Mouse (Mus musculus) myocyte (in vitro differentiated cells): ENCODE measurements around the gene Duxbl2. TPM values are rescaled to one million over a fixed set of nuclear protein-coding genes. Genes with fewer than 3 reads are reported as not detected.
"Not testable (repeated sequence)": the region's sequence is repeated elsewhere in the genome, so short reads cannot be mapped to it uniquely, and the experiment has no call there.

Experiments
- H3K27me3 ChIP-seq: one replicate; pipeline ENCODE4 v1.6.1; 2011; ENCODE audit not compliant: control insufficient read depth, insufficient read depth, insufficient read length
- H3K36me3 ChIP-seq: one replicate; pipeline ENCODE4 v1.6.1; 2011; ENCODE audit not compliant: control insufficient read depth, insufficient read depth
- H3K4me2 ChIP-seq: one replicate; pipeline ENCODE4 v1.6.1; 2011; ENCODE audit warnings: low read depth, control low read depth
- H3K4me3 ChIP-seq: one replicate; pipeline ENCODE4 v1.5.1; 2011; ENCODE audit warnings: mild to moderate bottlenecking, control low read depth, moderate library complexity
- H3K79me2 ChIP-seq: one replicate; pipeline ENCODE4 v1.6.1; 2011; ENCODE audit not compliant: control insufficient read depth, insufficient read depth
- H3ac ChIP-seq: one replicate; pipeline ENCODE4 v1.6.1; 2011; ENCODE audit not compliant: control insufficient read depth, insufficient read length
- polyA plus RNA-seq: library from polyadenylated mRNA; unstranded; fragments of >200 nt; fragmentation: generic; extraction: Trizol; gene quantifications from one replicate; pipeline ENCODE4 v1.2.1, GENCODE M21; 2012; ENCODE audit warnings: missing spikeins

Duxbl2 gene
- polyA plus RNA-seq, 1 experiment: 0.22 TPM

DNA sequence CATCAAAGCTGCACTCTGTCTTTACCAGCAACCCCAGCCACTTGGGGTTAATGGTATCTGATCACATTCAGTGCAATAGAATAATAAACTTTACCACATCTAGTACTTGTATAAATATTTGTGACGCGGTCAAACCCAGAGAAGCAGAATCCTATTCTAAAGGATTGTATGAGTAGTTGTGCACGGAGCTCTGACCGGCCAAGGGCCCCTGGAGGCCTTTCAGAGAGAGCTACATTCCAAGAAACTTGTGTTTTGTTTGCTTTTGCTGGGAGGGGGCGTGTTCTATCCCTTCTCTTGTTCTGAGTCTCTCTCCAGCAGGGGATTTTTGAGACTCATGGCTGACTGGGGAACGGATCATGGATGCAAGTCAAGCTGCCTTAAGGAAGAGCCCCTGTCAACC is 56.9 kb downstream of the Duxbl2 start:
- H3ac ChIP-seq, H3K79me2 ChIP-seq, H3K27me3 ChIP-seq, H3K4me3 ChIP-seq, H3K36me3 ChIP-seq, H3K4me2 ChIP-seq: not testable (repeated sequence)

Other genes with a start within 250 kb of the Duxbl2 start
- gene Plac9a, start 215.2 kb upstream of the Duxbl2 start, polyA plus RNA-seq: 0.10 TPM
- gene Tmem254a, start 190.7 kb upstream of the Duxbl2 start, polyA plus RNA-seq: 1.4 TPM
- not detected for gene Cphx1, start 180.0 kb upstream of the Duxbl2 start, polyA plus RNA-seq
- not detected for gene Duxbl1, start 139.8 kb upstream of the Duxbl2 start, polyA plus RNA-seq
- gene Gm9780, start 75.6 kb upstream of the Duxbl2 start, polyA plus RNA-seq: 0.61 TPM
- 4.2 TPM for gene Tmem254c, start 51.0 kb upstream of the Duxbl2 start, polyA plus RNA-seq
- not detected for gene Cphx2, start 36.8 kb upstream of the Duxbl2 start, polyA plus RNA-seq
- gene Cphx3, start 36.1 kb upstream of the Duxbl2 start, polyA plus RNA-seq: 0.23 TPM
- 1.6 TPM for gene Plac9b, start 64.1 kb downstream of the Duxbl2 start, polyA plus RNA-seq
- gene Tmem254b, start 88.7 kb downstream of the Duxbl2 start, polyA plus RNA-seq: 9.6 TPM
- 0.74 TPM for gene Duxbl3, start 139.6 kb downstream of the Duxbl2 start, polyA plus RNA-seq